Mouse (Mus musculus) neural tube, embryonic 15.5 days (tissue): ENCODE measurements around the gene Gm11985. TPM values are rescaled to one million over a fixed set of nuclear protein-coding genes. Genes with fewer than 3 reads are reported as not detected.

ENCODE experiments used
- ATAC-seq: fragments of 200-750 bp; cut with Nextera tagmentation; 2 replicates; pipeline ENCODE4 v1.8.0; 2017; ENCODE audit warnings: mild to moderate bottlenecking, moderate TSS enrichment, moderate library complexity; ENCODE audit not compliant: low FRiP score
- H3K27ac ChIP-seq: fragments of 300-500 bp; sonication (generic); replicated peaks from 2 replicates; pipeline ENCODE4 v1.5.1; 2015; ENCODE audit warnings: mild to moderate bottlenecking, inconsistent platforms
- H3K27me3 ChIP-seq: fragments of 300-500 bp; sonication (generic); replicated peaks from 2 replicates; pipeline ENCODE4 v1.6.1; 2015; ENCODE audit warnings: inconsistent platforms
- H3K36me3 ChIP-seq: fragments of 300-500 bp; sonication (generic); 2 replicates; pipeline ENCODE4 v1.6.1; 2015; ENCODE audit warnings: inconsistent platforms
- H3K4me1 ChIP-seq: fragments of 300-500 bp; sonication (generic); 2 replicates; pipeline ENCODE4 v1.6.1; 2015; ENCODE audit warnings: inconsistent platforms
- H3K4me2 ChIP-seq: fragments of 300-500 bp; sonication (generic); 2 replicates; pipeline ENCODE4 v1.6.1; 2015; ENCODE audit warnings: inconsistent platforms, mild to moderate bottlenecking, moderate library complexity
- H3K4me3 ChIP-seq: fragments of 300-500 bp; sonication (generic); replicated peaks from 2 replicates; pipeline ENCODE4 v1.5.1; 2015; ENCODE audit warnings: mild to moderate bottlenecking, inconsistent platforms
- H3K9ac ChIP-seq: fragments of 300-500 bp; sonication (generic); replicated peaks from 2 replicates; pipeline ENCODE4 v1.6.1; 2015; ENCODE audit warnings: mild to moderate bottlenecking, inconsistent platforms
- H3K9me3 ChIP-seq: fragments of 300-500 bp; sonication (generic); replicated peaks from 2 replicates; pipeline ENCODE4 v1.6.1; 2016; ENCODE audit warnings: inconsistent platforms
- WGBS: fragments of 180-500 bp; shearing (Covaris S2); methylation state at CpG from one replicate; pipeline ENCODE4 v1.1.7; 2015; ENCODE audit warnings: mixed read lengths; 5-methylcytosine and 5-hydroxymethylcytosine counted together
- polyA plus RNA-seq: library from polyadenylated mRNA; unstranded; fragments of >200 nt; fragmentation: Nextera tagmentation; extraction: Ambion mirVana; gene quantifications from 2 replicates; pipeline ENCODE4 v1.2.1, GENCODE M21; 2015

Gm11985 gene
- polyA plus RNA-seq, 1 experiment from 2014 or later, result not detected

- 53% methylated on average over 14 of the region's 14 CpGs for WGBS
- Histone ChIP-seq H3K27me3 (0 out of 2 replicates have a peak, but pooled peaks cover 5% of the 10 kb centered on the region), H3K9ac (no peak overlapping the region), H3K4me3 (no peak overlapping the region), H3K4me1 (no peaks in the 10 kb centered on the region), H3K27ac (no peak overlapping the region), H3K9me3 (no peaks in the 10 kb centered on the region), H3K4me2 (no peak overlapping the region), H3K36me3 (no peaks in the 10 kb centered on the region)
- no peak for ATAC-seq
These were observed 11.5 kb upstream of the Gm11985 start for GRCm38 (mm10) chr11:7199736-7200392.

- Histone ChIP-seq H3K4me2 (no peak overlapping the region), H3K27ac (no peak overlapping the region), H3K27me3 (0 out of 2 replicates have a peak, but pooled peaks cover 5% of the 10 kb centered on the region), H3K9ac (no peak overlapping the region), H3K4me1 (no peaks in the 10 kb centered on the region), H3K36me3 (no peaks in the 10 kb centered on the region), H3K4me3 (no peak overlapping the region), H3K9me3 (no peaks in the 10 kb centered on the region)
- 89% methylated on average over 10 of the region's 10 CpGs for WGBS
- ATAC-seq, result no peak
These were observed 10.3 kb upstream of the Gm11985 start for GRCm38 (mm10) chr11:7198481-7199256.

- Histone ChIP-seq H3K27me3 (0 out of 2 replicates have a peak, but pooled peaks cover 5% of the 10 kb centered on the region), H3K27ac (no peak overlapping the region), H3K9ac (no peak overlapping the region), H3K4me1 (no peaks in the 10 kb centered on the region), H3K9me3 (no peaks in the 10 kb centered on the region), H3K4me2 (no peak overlapping the region), H3K4me3 (no peak overlapping the region), H3K36me3 (no peaks in the 10 kb centered on the region)
- ATAC-seq, result no peak
- WGBS, result 91% methylated on average over 19 of the region's 19 CpGs
These were observed 9.6 kb upstream of the Gm11985 start for GRCm38 (mm10) chr11:7198006-7198405.

DNA sequence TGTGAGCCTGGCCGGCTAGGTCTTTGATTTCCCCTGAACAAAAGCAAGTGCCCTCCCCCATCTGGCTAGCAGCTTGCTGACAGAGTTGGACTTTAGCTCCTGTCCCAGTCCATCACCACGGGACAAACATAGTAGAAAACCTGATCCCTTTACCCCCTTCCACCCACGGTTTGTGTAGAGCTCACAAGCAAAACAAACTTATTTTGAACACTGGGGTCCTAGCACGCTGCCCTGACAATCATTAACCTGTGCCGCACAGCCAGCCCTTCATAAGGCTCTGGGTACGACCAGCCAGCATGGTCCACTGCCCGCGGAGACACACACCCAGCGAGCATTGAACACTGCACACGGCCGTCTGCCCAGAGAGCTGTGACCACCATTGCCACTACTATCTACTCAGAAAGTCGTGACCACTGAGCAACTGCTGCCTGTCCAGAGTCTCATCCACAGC lies 9.1 kb upstream of the Gm11985 start, which contains the start of gene Igfbp1:
Gene Igfbp1, plus strand, starts transcription at position 292 of the 451 bp plus-strand sequence.
- no peaks in the 10 kb centered on the region for H3K9me3 ChIP-seq
- H3K4me1 ChIP-seq, result no peaks in the 10 kb centered on the region
- no peak within 1 kb of the TSS for H3K27ac ChIP-seq
- no peaks in the 10 kb centered on the region for H3K36me3 ChIP-seq
- H3K27me3 ChIP-seq, result 0 out of 2 replicates have a peak, but pooled peaks cover under 1% of the 10 kb centered on the region
- ATAC-seq, result no peak
- H3K4me3 ChIP-seq, result no peak within 1 kb of the TSS
- H3K9ac ChIP-seq, result no peak within 1 kb of the TSS
- H3K4me2 ChIP-seq, result no peak within 1 kb of the TSS
- 28% methylated on average over 12 of the region's 12 CpGs for WGBS

DNA sequence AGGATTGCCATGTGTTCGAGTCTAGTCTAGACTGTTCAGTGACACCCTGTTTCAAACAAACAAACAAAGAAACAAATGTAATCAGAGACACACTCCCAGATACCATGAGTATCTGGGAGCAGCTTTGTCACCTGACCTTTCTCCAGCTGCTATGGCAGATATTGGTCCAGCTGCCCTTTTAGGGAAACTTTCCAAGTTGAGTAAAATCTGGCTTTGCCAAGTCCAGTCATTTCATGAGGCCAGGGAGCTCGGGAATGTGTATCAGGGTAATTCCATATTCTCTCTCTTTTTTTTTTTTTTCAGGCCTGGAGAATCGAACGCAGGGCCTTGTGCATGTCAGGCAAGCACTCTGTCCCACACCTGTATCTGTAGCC lies 6.9 kb upstream of the Gm11985 start:
- H3K9me3 ChIP-seq, result no peaks in the 10 kb centered on the region
- no peaks in the 10 kb centered on the region for H3K27me3 ChIP-seq
- H3K4me1 ChIP-seq, result no peaks in the 10 kb centered on the region
- no peak overlapping the region for H3K27ac ChIP-seq
- H3K36me3 ChIP-seq, result no peaks in the 10 kb centered on the region
- H3K4me2 ChIP-seq, result no peak overlapping the region
- no peak overlapping the region for H3K4me3 ChIP-seq
- ATAC-seq, result no peak
- WGBS, result 90% methylated on average over 4 of the region's 4 CpGs
- no peak overlapping the region for H3K9ac ChIP-seq

GRCm38 (mm10) chr11:7194432-7195311 lies 6.3 kb upstream of the Gm11985 start:
- no peaks in the 10 kb centered on the region for H3K27me3 ChIP-seq
- H3K4me2 ChIP-seq, result no peak overlapping the region
- no peak overlapping the region for H3K4me3 ChIP-seq
- no peaks in the 10 kb centered on the region for H3K36me3 ChIP-seq
- H3K9ac ChIP-seq, result no peak overlapping the region
- no peaks in the 10 kb centered on the region for H3K4me1 ChIP-seq
- no peak for ATAC-seq
- no peak overlapping the region for H3K27ac ChIP-seq
- H3K9me3 ChIP-seq, result no peaks in the 10 kb centered on the region
- WGBS, result 94% methylated on average over 10 of the region's 10 CpGs

DNA sequence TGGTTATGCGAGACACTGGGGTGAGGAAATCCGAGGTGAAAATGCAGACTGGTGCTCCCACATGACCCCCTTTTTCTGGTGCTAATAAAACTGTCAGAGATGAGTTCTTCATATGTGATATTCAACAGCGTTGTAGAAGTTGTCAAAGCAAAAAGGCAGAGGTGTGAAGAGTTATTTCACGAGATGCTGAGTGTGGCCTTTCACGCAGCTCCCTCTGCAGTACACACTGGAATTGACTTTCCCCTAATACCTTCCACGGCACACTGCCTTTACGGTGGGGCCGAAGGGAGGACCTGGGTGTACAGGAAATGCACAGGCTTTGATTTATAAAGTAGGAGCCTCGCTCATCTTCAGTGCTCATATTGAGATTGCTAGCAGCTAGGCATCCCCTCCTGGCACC lies 4.8 kb upstream of the Gm11985 start:
- no peak overlapping the region for H3K4me3 ChIP-seq
- ATAC-seq, result no peak
- no peaks in the 10 kb centered on the region for H3K27me3 ChIP-seq
- WGBS, result 79% methylated on average over 9 of the region's 9 CpGs
- no peaks in the 10 kb centered on the region for H3K4me1 ChIP-seq
- H3K4me2 ChIP-seq, result no peak overlapping the region
- no peaks in the 10 kb centered on the region for H3K36me3 ChIP-seq
- no peak overlapping the region for H3K9ac ChIP-seq
- no peak overlapping the region for H3K27ac ChIP-seq
- H3K9me3 ChIP-seq, result no peaks in the 10 kb centered on the region

- H3K27me3 ChIP-seq, result no peaks in the 10 kb centered on the region
- H3K4me3 ChIP-seq, result no peak overlapping the region
- no peak overlapping the region for H3K9ac ChIP-seq
- no peaks in the 10 kb centered on the region for H3K4me1 ChIP-seq
- 75% methylated on average over 6 of the region's 6 CpGs for WGBS
- H3K9me3 ChIP-seq, result no peaks in the 10 kb centered on the region
- no peak overlapping the region for H3K4me2 ChIP-seq
- no peaks in the 10 kb centered on the region for H3K36me3 ChIP-seq
- no peak for ATAC-seq
- H3K27ac ChIP-seq, result no peak overlapping the region
These were observed 4.3 kb upstream of the Gm11985 start for GRCm38 (mm10) chr11:7192710-7193109.

DNA sequence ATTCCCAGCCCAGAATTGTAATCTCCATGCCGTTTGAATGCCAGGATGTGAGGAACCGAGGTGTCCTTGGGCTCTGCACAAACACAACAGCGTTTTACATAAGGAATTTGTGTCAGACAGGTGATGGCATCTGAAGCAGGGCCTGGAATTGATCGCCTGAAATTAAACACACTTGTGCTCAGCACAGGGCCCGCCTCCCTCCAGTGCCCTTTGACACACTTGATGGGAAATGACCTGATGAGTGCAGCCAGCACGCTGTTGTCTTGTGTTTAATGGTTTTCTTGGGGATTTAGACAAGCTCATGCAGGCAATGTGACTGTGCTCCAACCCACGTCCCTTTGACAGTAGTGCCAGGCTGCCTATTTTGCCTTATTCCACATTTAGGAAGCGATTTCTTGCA lies 897 bp downstream of the Gm11985 start:
- no peaks in the 10 kb centered on the region for H3K36me3 ChIP-seq
- no peak for ATAC-seq

GRCm38 (mm10) chr11:7184420-7184819 lies 3.9 kb downstream of the Gm11985 start:
- Histone ChIP-seq H3K27me3 (no peaks in the 10 kb centered on the region), H3K27ac (no peak overlapping the region), H3K4me1 (no peaks in the 10 kb centered on the region), H3K9me3 (no peaks in the 10 kb centered on the region), H3K36me3 (no peaks in the 10 kb centered on the region), H3K4me3 (no peak overlapping the region), H3K9ac (no peak overlapping the region), H3K4me2 (no peak overlapping the region)
- ATAC-seq, result no peak
- 44% methylated on average over 1 of the region's 1 CpGs for WGBS

More for the DNA sequence above, 897 bp downstream of the Gm11985 start:
- no peak overlapping the region for H3K4me2 ChIP-seq
- WGBS, result 74% methylated on average over 8 of the region's 8 CpGs
- H3K4me1 ChIP-seq, result no peaks in the 10 kb centered on the region
- H3K9ac ChIP-seq, result no peak overlapping the region
- no peaks in the 10 kb centered on the region for H3K27me3 ChIP-seq
- H3K27ac ChIP-seq, result no peak overlapping the region
- H3K9me3 ChIP-seq, result no peaks in the 10 kb centered on the region
- H3K4me3 ChIP-seq, result no peak overlapping the region

GRCm38 (mm10) chr11:7182409-7183042 lies 5.8 kb downstream of the Gm11985 start:
- H3K4me3 ChIP-seq, result no peak overlapping the region
- H3K9ac ChIP-seq, result no peak overlapping the region
- H3K9me3 ChIP-seq, result no peaks in the 10 kb centered on the region
- H3K27ac ChIP-seq, result no peak overlapping the region
- WGBS, result 32% methylated on average over 8 of the region's 8 CpGs
- ATAC-seq, result peak; percentile 40; the same call in 1 of the 2 replicates
- H3K36me3 ChIP-seq, result no peaks in the 10 kb centered on the region
- no peaks in the 10 kb centered on the region for H3K4me1 ChIP-seq
- H3K4me2 ChIP-seq, result no peak overlapping the region
- no peaks in the 10 kb centered on the region for H3K27me3 ChIP-seq
